Mouse (Mus musculus): ENCODE data around the gene Dyrk1a. TPM values are rescaled to one million over a fixed set of nuclear protein-coding genes. Genes with fewer than 3 reads are reported as not detected.
A peak's percentile ranks its signal among the peaks of the same experiment; 100 is the strongest.

Dyrk1a gene
- total RNA-seq, 2 experiments from 2014 or later, result 84.3 to 90.8 TPM

DNA sequence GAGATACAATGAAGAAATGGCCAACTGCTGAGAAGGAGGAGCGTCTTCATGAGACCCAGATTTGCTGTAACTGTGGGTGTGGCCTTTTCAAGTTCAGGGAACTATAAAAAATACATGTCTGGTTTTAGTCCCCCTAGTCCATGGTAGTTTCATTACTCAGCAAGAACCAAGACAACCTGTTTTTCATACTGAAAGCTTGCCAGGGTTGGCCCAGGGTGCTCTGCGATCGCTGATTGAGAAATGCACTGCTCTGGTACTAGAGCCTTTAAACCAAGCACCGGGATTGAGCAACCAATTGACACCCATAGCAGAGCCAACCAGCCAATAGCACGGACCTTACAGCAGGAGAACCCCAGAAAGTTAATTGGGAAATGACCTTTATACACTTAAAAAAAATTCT, 13.6 kb upstream of the Dyrk1a start:
- DNase-seq (ENCODE audit: extremely low spot score in 1 of 2, low spot score in 1 of 2), result no peak

DNA sequence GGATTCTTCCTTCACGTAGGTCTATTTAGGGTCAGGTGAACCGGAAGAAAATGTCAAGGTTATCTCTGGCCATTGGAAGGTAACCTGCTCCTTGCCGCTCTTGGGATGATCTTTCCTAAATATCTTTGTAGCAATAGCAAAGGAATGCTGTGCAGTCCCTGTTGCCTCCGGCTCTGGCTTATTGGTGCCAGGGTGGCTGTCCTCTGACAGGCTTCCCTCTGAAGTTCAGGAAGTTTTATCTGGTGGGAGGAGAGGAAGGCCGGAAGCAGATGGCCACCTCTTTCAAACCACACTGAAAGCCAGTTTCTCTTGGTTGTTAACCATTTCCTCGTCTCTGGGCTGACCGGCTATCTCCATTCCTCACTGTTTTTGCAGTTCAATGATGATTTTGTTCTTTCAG, 10.5 kb upstream of the Dyrk1a start:
- no peak for DNase-seq (ENCODE audit: extremely low spot score in 1 of 2, low spot score in 1 of 2)

DNA sequence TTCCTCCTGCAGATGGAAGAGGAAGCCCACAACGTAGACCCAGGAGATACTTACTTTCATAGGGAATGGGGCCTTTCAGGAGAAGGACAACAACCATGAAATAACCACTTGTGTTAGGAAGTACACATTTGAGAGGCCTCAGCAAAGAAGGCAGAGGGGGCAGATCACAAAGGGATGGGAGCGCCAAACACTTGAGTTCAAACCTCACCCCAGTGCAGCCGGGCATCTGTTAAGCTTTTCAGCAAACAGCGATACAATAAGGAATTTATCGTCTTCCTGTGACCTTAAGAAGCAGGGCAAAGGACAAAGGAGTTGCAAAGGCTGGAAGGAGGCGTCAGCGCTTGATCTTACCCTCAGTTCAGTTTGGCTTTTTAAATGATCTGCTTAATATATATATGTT, 10.0 kb upstream of the Dyrk1a start:
- DNase-seq (ENCODE audit: extremely low spot score in 1 of 2, low spot score in 1 of 2), result no peak

DNA sequence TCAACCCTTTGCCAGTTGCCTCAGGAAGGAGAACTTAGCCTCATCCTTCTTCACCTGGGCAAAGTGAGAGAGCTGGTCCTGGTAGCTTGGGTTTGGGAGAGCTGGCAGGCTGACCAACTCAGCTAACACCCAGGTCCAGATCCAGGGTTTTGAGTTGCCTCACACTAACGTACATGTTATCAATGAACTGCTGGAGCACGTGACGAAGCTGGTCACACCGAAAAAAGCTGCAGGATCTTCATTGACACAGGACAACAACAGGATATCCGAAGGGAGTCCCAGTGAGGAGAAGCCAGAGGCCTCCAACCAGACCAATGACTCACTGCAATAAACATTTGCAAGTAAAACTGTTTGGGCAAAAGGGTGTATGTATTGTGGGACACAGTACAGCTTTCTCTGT, 9.2 kb upstream of the Dyrk1a start:
- no peak for DNase-seq (ENCODE audit: extremely low spot score in 1 of 2, low spot score in 1 of 2)

DNA sequence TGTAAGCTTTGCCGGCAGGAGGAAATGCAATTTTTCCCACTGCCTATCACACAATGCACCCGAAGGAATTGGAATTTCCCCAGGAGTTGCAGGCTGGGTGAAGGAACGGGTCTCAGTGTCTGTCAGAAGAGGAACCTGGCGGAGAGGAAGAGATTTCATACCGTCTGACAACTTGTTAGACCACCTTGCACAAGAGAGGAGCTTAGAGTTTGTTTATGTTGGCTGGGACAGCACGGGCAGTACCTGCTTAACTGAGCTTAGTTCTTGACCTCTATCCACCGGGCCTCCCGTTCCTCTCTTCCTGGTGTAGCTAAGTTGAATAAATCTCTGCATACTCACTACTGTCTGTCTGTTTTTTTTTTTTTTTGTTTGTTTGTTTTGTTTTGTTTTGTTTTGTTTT, 3.7 kb upstream of the Dyrk1a start:
- no peak for DNase-seq (ENCODE audit: extremely low spot score in 1 of 2, low spot score in 1 of 2)

DNA sequence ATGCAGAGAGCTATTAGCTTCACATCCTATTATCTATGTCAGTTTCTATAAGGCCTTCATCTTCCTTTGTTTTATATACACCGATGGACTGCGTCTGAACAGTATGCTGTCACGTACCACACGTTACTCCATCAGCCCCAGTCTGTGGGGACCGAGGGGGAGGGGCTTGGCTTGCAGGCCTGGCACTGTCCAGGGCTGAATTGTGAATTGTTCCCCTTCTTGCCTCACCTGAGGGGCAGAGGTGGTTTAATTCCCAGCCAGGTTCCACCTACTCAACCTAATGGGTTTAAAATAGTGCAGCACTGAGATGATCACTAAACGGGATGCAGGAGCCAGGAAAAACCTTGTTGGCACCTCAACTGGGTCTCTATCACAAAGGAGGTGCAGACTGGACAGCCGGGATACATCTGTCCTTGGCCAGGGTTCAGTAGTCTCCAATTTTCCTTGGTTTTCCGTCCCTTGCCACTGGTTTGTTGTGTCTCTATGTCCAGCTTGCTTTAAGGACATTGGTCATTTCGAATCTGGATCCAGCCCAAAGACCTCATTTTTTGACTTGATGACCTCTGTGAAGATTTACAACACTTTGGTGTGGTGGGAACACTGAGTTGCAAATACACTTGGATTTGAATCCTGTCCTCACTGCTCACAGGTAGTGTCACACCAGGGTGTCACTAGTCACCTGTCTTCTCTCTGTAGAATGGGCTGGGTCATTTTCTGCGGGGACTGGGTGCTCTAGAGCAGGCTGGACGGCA, 2.8 kb upstream of the Dyrk1a start:
- no peak for DNase-seq (ENCODE audit: extremely low spot score in 1 of 2, low spot score in 1 of 2)

DNA sequence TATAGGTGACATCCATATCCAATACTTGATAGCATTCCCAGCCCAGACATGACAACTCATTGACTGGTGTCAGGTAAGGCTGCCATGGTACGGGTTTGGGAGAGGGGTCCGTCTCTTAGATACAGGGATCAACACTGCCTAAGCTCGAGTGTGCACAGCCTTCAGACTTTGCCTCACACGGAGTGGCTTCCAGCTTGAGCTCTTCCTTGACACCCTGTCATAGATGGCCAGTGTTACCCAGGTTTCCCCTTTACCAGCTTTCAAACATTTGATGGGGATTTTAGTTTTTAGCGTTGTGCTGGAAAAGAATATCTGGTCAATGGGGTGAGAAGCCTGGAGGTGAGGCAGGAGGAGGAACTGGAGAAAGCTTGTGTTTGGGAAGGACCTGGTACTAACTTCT, 2.1 kb upstream of the Dyrk1a start:
- no peak for DNase-seq (ENCODE audit: extremely low spot score in 1 of 2, low spot score in 1 of 2)

DNA sequence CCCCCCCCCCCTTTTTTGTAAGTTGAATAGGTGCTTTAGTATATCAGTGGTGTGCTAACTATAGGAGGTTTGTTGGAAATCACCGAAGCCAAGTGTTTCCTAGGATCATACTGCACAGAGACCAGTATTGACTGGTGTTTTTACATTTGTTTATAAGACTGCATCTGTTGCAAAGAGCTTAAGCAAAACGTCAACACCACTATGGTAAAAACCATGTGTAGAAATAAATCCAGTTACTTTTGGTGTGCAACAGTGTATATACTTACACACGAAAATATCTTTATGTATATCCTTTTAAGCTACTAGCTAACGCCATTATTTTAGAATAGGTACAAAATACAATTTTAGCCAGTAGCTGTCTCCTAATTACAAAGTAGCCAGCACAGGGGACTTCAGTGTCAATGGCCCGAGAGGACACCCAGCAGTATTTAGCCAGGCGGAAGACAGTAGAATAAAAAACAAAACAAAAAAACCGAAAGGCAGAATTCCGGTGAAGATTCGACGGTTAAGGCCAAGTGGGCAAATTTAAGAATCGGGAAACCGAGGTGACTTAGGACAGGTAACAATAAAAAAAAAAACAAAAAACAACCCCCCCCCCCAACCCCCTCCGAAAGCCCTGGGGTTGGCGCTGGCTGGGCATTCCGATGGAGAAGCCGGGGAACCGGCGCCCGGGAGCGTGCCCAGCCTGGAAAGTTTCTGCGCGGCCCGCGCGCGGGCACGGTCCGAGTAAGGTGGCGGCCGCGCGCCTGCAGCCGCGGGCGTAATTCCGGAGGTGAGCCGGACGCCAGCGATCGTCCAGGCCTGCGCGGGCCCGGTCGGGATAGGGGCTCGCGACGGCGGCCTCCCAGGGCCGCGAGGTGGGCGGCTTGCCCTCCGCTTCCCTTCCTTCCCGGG, 1.2 kb upstream of the Dyrk1a start:
- peak in 1 of 2 experiments; percentile 54 for DNase-seq (ENCODE audit: extremely low spot score in 1 of 2, low spot score in 1 of 2)

DNA sequence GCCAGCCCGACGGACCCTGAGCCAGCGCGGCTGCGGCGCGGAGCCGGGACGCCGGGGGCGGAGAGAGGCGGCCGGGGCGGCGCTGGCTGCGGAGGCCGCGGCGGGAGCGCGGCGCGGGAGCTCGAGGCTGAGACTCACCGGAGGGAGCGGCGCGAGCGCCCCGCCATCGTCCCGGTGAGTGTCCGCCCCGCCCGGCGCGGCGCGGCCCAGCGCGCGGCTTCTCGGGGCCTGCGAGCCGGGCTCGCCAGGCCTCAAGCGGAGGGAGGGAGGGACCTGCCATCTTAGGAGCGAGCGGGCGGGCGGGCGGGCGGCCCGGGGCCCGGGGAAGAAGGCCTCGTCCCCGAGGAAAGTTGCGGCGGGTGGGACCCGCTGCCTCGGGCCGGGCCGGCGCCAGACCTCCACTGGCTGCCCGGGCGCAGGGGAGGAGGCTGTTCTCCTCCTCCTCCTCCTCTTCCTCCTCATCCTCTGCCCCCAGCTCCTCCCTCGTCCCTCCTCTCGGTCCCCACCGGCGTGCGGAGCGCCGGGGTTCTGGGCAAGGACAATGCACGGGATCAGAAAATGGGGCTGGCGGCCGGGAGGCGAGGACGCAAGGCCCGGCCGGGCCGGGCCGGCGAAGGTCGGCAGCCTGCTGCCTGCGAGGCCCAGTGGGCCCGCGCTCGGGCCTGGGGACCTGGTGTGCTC, 691 bp downstream of the Dyrk1a start:
- peak; percentile 19 to 56 for DNase-seq (ENCODE audit: extremely low spot score in 1 of 2, low spot score in 1 of 2)

DNA sequence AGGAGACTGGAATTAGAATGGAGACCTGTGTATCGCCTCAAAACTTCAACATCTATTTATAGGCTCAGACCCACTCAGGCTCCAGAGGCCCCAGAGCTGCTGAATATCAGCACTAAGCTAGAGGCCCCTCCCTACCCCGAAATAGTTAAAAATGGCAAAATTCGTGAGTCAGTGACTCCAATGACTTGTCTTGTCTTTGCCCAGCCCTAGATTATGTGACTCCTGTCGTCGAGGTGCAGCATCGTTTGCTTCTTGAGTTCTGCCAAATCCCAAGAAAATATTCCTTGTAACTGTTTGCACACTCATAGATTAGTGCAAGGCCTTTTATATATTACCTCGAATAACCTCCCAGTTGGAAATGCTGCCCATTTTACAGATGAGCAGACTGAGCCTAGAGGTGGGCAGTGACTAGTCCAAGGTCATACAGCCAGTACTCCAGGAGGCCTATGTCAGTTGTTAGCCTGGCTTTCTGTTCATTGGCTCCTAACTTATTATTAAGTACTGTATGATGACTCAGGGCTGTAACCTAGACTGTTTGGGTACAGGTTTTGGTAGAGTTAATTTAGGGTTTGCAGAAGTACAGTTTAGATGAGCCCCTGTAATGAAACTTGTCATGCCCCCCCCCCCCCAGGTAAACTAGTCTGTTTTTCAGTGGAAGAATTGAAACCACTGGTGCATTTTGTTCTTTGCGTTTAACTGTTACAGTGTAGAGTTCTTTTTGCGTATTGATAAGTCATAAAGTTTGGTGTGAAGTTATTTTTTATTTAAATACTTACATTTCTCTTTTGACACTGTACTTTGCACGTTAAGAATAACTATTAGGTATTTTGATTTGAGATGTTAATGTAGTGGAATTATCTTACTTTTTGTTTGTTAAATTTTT, 1.5 kb downstream of the Dyrk1a start:
- no peak for DNase-seq (ENCODE audit: extremely low spot score in 1 of 2, low spot score in 1 of 2)

DNA sequence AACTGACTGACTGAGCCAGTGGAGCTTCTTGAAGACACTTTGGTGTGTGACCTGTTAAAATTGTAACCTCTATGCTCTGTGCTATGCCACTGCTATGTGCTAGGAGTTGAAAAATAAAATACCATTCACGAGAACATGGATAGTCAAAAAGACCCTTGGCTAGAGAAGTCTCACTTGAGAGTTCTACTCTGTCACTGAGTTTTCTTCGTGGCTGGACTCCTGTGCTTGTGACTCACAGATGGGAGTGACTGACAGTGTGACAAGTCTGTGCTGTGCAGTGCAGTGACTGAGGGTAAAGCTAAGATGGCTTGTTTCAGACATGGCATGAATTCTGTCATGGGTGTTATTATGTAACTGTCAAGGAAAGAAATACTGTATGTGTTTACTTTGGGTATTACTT, 2.6 kb downstream of the Dyrk1a start:
- no peak for DNase-seq (ENCODE audit: extremely low spot score in 1 of 2, low spot score in 1 of 2)

DNA sequence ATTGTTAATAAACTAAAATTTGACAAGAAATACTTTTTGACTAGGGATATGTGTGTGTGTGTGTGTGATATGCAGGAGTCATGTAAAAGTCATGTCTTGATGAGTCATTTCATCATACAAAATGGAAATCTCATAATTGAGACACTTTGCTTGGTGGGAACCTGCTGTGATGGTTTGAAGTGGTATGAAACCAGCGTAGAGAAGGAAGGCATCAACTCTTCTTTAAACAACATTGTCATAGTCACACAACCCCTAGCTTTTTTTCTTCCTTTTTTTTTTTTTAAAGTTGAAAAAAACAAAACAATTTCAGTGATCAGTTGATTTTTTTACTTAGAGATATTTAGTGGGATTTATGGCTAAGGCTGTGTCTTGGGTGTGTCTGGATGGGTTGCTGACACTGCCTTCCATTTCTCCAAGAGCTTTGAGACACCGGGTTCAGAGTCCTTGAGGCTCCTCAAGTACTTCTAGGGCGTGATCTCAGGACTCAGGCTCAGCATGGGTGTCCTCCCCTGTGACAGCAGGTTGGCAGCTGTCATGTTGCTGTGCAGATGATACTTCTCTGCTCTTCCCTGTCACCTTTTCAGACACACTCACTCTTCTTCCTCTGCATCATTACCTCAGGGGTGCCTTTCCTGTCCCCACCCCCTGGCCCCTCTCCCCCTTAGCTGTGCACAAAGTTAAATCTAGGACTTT, 4.4 kb downstream of the Dyrk1a start:
- DNase-seq (ENCODE audit: extremely low spot score in 1 of 2, low spot score in 1 of 2), result no peak

DNA sequence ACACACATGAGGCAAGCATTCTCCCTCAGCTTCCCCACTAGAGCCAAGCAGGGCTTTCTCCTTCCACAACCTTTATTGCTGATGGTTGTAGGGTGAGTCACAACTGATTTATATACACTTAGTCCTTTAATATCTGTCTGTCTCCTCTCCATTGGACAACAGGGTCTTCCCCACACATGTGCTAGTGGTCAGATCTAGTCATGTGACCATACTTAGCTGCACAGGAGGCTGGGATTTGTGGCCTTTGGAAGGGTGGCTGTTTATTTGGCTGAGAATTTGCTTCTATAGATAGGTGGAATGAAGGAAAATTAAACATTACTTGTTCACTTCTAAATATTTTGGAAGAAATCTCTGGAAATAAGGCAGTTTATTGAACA, 4.9 kb downstream of the Dyrk1a start:
- no peak for DNase-seq (ENCODE audit: extremely low spot score in 1 of 2, low spot score in 1 of 2)

DNA sequence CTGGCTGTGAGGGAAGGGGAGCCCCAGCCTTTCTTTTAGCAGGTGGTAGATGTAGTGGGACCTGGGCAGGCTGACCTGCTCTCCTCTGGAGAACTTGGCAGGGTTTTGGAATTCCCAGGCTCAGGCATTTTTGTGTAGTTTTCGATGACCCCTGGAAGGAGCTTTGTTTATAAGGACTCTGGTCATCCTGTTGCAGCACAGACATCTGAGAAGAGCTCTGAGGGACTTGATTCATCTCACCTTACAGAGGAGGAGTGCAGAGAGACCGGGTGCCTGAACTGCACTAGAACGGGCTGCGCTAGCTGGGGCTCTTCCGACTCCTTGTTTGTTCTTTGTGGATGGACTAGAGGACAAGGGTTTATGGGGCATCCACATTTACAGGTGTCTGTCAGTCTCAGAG, 5.9 kb downstream of the Dyrk1a start:
- no peak for DNase-seq (ENCODE audit: extremely low spot score in 1 of 2, low spot score in 1 of 2)

DNA sequence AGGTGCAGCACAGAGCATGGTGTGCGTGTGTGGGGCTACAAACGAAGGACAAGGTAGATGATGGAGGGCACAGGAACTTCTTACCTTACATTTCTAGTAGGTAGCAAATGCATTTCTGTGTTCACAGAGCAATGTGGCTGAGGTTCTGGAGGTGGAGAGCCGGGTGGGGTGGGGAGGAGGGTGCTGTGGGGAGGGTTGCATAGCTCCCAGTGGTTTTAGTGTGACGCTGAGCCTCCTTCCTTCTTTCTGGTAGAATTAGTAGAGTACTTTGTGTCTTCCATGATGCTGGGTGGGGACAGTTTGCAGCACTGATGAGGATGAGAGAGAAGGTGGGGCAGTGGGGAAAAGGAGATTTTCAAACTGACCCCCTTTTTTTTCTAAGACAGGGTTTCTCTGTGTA, 9.5 kb downstream of the Dyrk1a start:
- DNase-seq (ENCODE audit: extremely low spot score in 1 of 2, low spot score in 1 of 2), result no peak

DNA sequence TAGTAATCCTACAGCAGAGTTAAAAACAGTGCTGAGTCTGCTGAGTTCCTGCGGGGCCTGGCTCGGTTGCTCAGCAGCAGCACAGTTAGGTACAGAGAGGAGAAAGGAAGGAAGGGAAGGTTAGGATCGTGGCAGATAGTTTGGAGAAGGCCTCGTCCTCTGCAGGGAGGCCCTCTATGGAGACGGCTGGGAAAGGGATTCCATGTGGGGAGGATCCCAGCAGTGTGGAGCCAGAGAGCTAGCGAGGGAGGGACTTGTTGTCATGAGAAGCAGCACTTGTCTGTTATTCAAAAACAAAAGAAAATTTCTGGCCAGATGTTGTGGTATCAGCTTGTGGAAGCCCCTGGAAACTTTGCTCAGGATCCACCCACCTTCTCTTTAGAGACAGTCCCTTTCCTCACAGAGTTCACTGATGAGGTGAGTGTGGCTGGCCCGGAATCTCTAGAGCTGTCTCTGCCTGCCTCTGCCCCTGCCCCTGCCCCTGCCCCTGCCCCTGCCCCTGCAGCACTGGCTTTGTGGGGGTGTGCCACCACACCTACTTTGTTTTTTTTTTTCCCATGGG, 11.1 kb downstream of the Dyrk1a start:
- DNase-seq (ENCODE audit: extremely low spot score in 1 of 2, low spot score in 1 of 2), result no peak

DNA sequence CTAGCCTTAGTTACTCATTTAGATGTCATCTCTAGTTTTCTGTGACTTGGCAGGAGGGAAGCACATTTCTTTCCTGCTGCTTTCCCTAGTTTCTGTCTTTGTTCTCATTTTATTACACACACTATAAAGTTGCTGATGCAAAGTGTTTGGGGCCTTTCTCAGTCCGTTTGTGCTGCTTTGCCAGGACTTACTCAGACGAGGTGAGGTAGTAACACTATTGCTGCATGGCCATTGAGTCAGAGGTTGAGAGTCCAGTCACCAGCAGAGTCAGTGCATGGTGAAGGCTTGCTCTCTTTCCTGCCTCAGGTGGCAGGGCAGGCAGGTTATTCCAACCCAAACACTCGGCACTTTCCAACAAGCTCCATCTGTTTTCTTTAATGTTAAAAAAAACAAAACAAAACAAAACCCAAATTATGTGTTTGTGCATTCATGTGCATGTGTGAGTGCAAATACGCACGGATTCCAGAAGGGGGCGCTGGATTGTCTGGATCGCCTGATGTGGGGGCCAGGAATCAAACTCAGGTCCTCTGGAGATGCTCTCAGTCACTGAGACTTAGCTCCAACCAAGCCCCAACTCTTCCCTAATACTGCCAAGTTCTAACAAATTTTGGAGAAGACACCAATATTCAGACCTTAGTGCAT, 16.7 kb downstream of the Dyrk1a start:
- DNase-seq (ENCODE audit: extremely low spot score in 1 of 2, low spot score in 1 of 2), result no peak

DNA sequence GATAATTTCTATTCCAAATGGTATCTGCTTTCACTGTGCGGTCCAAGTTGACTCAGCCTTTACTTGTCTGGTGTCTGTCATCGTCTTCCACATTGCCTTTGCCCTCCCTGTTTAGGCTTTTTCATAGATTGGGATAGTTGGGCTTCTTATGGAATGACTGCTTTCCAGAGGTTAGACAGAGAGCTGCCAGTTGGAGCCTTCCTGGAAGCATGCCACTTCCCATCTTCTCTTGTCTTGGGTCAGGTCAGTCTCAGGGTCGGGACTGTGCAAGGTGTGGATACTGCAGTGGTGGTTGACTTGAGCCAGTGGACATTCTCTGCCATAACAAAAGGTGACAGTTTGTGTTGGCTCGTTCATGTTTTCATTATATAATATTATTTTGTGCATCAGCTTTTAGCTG, 17.7 kb downstream of the Dyrk1a start:
- DNase-seq (ENCODE audit: extremely low spot score in 1 of 2, low spot score in 1 of 2), result no peak

DNA sequence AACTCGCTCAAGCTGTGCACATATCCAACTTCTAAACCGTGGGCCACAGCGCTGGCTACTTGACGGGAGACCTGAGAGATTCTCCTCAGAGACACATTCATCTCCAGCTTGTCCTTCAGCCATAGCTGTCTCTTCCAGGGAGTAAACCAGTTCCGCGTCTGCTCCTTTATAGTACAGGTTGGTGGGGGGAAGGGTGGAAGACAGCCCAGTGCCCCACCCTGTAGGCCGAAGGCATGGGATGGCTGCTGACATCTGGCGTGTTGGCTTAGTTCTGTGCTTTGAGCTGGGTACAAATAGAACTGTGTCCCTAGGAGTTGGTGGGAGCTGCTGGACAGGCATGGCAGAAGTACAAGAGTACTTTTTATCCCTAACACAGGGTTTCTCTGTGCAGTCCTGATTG, 18.4 kb downstream of the Dyrk1a start:
- DNase-seq (ENCODE audit: extremely low spot score in 1 of 2, low spot score in 1 of 2), result no peak
